Mouse (Mus musculus) forebrain, embryonic 14.5 days (tissue): ENCODE measurements around the gene Heatr6. TPM values are rescaled to one million over a fixed set of nuclear protein-coding genes. Genes with fewer than 3 reads are reported as not detected.

Experiments used
- ATAC-seq: fragments of 200-750 bp; cut with Nextera tagmentation; 2 replicates; pipeline ENCODE4 v1.8.0; 2017; ENCODE audit warnings: mild to moderate bottlenecking, moderate library complexity
- DNase-seq: peaks from one replicate; pipeline ENCODE4 v3.0.0-alpha.2; 2015; ENCODE audit warnings: low spot score
- H3K27ac ChIP-seq: fragments of 300-500 bp; sonication (generic); 2 replicates; pipeline ENCODE4 v1.5.1; 2014; ENCODE audit warnings: low read depth, mild to moderate bottlenecking, control low read depth, low read length, moderate library complexity
- H3K27me3 ChIP-seq: fragments of 300-500 bp; sonication (generic); replicated peaks from 2 replicates; pipeline ENCODE4 v1.6.1; 2014; ENCODE audit warnings: low read length, control low read depth, mixed read lengths; ENCODE audit not compliant: control insufficient read depth, insufficient read depth
- H3K36me3 ChIP-seq: fragments of 300-500 bp; sonication (generic); 2 replicates; pipeline ENCODE4 v1.6.1; 2014; ENCODE audit warnings: low read length, control low read depth; ENCODE audit not compliant: control insufficient read depth, insufficient read depth
- H3K4me1 ChIP-seq: fragments of 300-500 bp; sonication (generic); 2 replicates; pipeline ENCODE4 v1.6.1; 2014; ENCODE audit warnings: antibody characterized with exemption, low read length, control low read depth; ENCODE audit not compliant: control insufficient read depth, insufficient read depth
- H3K4me2 ChIP-seq: fragments of 300-500 bp; sonication (generic); 2 replicates; pipeline ENCODE4 v1.6.1; 2014; ENCODE audit warnings: mild to moderate bottlenecking, control low read depth, low read length
- H3K4me3 ChIP-seq: fragments of 300-500 bp; sonication (generic); 2 replicates; pipeline ENCODE4 v1.5.1; 2014; ENCODE audit warnings: low read depth, low read length, control low read depth
- H3K9ac ChIP-seq: fragments of 300-500 bp; sonication (generic); 2 replicates; pipeline ENCODE4 v1.6.1; 2014; ENCODE audit warnings: mild to moderate bottlenecking, low read length, control low read depth, moderate library complexity
- H3K9me3 ChIP-seq: fragments of 300-500 bp; sonication (generic); replicated peaks from 2 replicates; pipeline ENCODE4 v1.6.1; 2016; ENCODE audit warnings: low read length, control low read depth, mixed read lengths; ENCODE audit not compliant: control insufficient read depth
- WGBS: fragments of 180-500 bp; shearing (Covaris S2); extraction: QIAGEN DNeasy Blood & Tissue Kit; methylation state at CpG from one replicate; pipeline ENCODE4 v1.1.7; 2014; 5-methylcytosine and 5-hydroxymethylcytosine counted together
- polyA plus RNA-seq: library from polyadenylated mRNA; unstranded; fragments of >200 nt; fragmentation: Nextera tagmentation; extraction: Ambion mirVana; gene quantifications from 2 replicates; pipeline ENCODE4 v1.2.1, GENCODE M21; 2014

Heatr6 gene
- polyA plus RNA-seq = 27.8 and 29.7 TPM in 2 replicates

DNA sequence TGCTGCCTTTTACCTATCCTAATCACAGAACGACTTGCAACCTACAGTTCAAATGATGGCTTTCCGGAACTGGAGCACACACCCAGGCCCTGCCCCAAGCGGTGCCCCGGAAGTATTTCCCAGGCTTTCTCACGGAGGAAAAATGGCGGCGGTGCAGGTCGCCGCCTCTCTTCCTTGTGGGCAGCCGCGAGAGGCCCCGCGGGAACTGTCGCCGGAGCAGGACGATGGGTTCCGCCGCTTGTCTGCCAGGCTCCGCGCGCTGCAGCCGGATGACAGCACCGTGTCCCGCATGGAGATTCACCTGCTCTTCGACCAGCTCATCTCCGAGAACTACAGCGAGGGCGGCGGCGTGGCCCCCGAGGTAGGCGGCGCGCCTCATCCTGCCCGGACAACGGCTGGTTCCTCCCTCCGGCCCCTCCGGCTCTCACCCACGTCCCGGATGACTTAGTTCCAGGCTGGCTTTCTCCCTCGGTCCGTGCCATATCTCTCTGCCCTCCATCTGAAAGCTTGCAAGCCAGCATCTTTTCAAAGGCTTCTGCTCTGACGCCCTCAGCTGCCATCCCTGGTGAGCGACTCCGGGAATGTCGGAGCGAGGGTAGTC lies at the start of gene Heatr6:
Gene Heatr6 (plus strand): TSS at position 116 of the 601 bp plus-strand sequence.
- peak; percentile 98 for ATAC-seq

DNA sequence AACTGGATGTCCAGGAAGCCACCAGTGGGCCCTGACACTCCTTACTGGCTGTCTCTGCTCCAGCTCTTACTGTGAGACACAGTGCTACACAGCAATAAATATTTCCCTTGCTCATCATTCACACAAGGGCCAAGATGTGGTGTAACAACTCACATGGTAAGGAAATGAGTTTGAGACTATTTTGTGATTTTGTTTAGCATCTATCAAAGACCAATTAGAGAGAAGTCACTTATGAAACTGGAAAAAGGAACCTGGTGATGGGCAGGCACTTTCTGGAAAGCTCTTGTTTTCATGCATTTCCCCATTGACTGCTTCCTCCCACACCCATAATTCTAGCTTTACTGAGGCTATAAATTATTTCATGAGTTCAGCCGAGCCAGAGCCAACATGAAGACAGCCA lies 49.8 kb upstream of the Heatr6 start, which contains the start of gene Wfdc17:
Gene Wfdc17 (plus strand): TSS at position 287 of the 400 bp plus-strand sequence.
- H3K4me1 ChIP-seq = no peaks in the 10 kb centered on the region
- no peaks in the 10 kb centered on the region for H3K27me3 ChIP-seq
- H3K27ac ChIP-seq = no peak within 1 kb of the TSS
- WGBS = 76% methylated on average over 1 of the region's 1 CpGs
- no peak for DNase-seq
- no peak within 1 kb of the TSS for H3K9ac ChIP-seq
- ATAC-seq = no peak
- H3K4me2 ChIP-seq = no peak within 1 kb of the TSS
- H3K4me3 ChIP-seq = no peak within 1 kb of the TSS
- no peaks in the 10 kb centered on the region for H3K9me3 ChIP-seq
- no peaks in the 10 kb centered on the region for H3K36me3 ChIP-seq

More for the DNA sequence above, at the start of gene Heatr6:
- Histone ChIP-seq H3K4me2 (peak within 1 kb of the TSS; percentile 73), H3K4me3 (peak within 1 kb of the TSS; percentile 85), H3K36me3 (peaks cover 30% of the 10 kb centered on the region), H3K4me1 (peaks cover 12% of the 10 kb centered on the region), H3K27me3 (no peaks in the 10 kb centered on the region), H3K27ac (peak within 1 kb of the TSS; percentile 90), H3K9me3 (no peaks in the 10 kb centered on the region), H3K9ac (peak within 1 kb of the TSS; percentile 88)
- DNase-seq = peak; percentile 96
- under 1% methylated on average over 45 of the region's 47 CpGs for WGBS

DNA sequence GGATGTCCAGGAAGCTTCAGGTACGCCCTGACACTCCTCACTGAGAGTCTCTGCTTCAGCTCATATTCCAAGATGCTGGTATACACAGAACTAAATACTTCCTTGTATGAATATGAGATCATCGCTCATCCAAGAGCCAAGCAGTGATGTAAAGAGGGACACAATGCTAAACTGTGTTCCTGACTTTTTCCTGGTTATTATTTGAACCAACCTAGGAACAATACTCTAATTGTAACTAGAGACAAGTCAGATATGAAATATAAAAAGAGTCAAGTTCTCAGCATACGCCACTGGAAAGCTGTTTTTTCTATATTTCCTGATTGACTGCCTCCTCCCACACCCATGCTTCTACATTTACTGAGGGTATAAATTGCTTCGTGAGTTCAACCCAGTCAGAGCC lies 44.8 kb upstream of the Heatr6 start, which contains the start of gene Wfdc18:
Gene Wfdc18 (plus strand): TSS at position 301 of the 400 bp plus-strand sequence.
- WGBS = 71% methylated on average over 4 of the region's 4 CpGs
- Histone ChIP-seq H3K9ac (no peak within 1 kb of the TSS), H3K4me2 (no peak within 1 kb of the TSS), H3K9me3 (no peaks in the 10 kb centered on the region), H3K4me1 (no peaks in the 10 kb centered on the region), H3K36me3 (no peaks in the 10 kb centered on the region), H3K27ac (no peak within 1 kb of the TSS), H3K4me3 (no peak within 1 kb of the TSS), H3K27me3 (no peaks in the 10 kb centered on the region)
- ATAC-seq = no peak
- no peak for DNase-seq

DNA sequence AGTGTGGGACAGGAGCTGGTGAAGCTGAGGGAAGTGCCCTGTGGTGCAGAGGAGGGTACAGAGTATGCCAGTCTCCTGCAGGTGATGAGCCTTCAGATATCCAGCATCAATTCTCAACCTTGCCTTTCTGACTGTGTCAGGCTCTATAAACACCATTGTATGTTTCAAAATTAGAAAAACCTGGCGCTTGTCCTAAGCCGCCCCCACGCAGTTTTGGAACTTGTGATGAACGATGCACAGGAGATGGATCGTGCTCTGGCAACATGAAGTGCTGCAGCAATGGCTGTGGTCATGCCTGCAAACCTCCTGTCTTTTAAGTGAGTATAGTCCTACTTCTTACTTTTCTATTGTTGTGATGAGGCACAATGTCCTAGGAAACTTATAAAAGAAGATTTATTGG lies 43.8 kb upstream of the Heatr6 start:
- H3K4me3 ChIP-seq = no peak overlapping the region
- H3K36me3 ChIP-seq = no peaks in the 10 kb centered on the region
- no peaks in the 10 kb centered on the region for H3K4me1 ChIP-seq
- no peaks in the 10 kb centered on the region for H3K9me3 ChIP-seq
- H3K27ac ChIP-seq = no peak overlapping the region
- no peak for DNase-seq
- no peaks in the 10 kb centered on the region for H3K27me3 ChIP-seq
- 92% methylated on average over 5 of the region's 5 CpGs for WGBS
- H3K9ac ChIP-seq = no peak overlapping the region
- H3K4me2 ChIP-seq = no peak overlapping the region
- no peak for ATAC-seq

DNA sequence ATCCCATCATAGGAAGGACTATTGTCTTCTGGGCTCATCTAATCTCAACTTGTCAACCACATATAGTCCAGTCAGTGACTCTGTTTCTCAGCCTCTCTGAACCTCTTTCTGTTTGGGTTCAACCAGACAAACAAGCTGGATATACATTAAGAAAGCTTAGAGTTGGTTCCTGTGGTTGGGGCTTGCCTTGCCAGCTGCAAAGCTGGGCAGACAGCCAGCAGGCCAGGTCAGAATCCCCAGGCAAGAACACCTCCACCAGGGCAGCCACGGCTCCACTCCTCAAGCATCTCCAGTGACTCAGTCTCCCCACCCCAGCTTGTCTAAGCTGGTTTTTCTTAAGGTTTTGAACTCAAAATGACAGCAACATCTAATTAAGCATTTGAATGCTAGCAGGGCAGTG lies 40.8 kb upstream of the Heatr6 start:
- ATAC-seq = no peak
- Histone ChIP-seq H3K9ac (no peak overlapping the region), H3K36me3 (no peaks in the 10 kb centered on the region), H3K4me1 (no peaks in the 10 kb centered on the region), H3K4me3 (no peak overlapping the region), H3K4me2 (no peak overlapping the region), H3K27me3 (no peaks in the 10 kb centered on the region), H3K9me3 (no peaks in the 10 kb centered on the region), H3K27ac (no peak overlapping the region)
- WGBS = 90% methylated on average over 1 of the region's 1 CpGs
- no peak for DNase-seq

DNA sequence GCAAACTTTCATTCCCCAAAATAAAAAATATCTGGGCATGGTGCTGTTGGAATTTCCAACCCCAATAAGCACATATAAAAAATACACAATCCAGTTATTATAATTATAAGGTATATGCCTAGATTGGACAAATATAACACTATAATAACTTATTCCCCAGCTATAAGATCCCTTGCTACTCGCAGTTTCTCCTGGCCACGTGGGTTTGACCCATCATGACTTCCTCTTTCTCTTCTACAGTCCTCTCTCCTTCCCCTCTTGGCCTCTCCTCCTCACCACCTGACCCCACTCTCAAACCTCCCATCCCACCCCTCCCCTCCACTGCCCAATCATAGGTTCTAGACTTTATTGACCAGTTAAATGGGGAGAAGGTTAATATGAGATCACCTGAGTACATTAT lies 39.6 kb upstream of the Heatr6 start:
- Histone ChIP-seq H3K9ac (no peak overlapping the region), H3K4me2 (no peak overlapping the region), H3K4me1 (no peaks in the 10 kb centered on the region), H3K36me3 (no peaks in the 10 kb centered on the region), H3K27ac (no peak overlapping the region), H3K27me3 (no peaks in the 10 kb centered on the region), H3K4me3 (no peak overlapping the region), H3K9me3 (no peaks in the 10 kb centered on the region)
- no peak for DNase-seq
- no peak for ATAC-seq
- WGBS = 82% methylated on average over 2 of the region's 2 CpGs

DNA sequence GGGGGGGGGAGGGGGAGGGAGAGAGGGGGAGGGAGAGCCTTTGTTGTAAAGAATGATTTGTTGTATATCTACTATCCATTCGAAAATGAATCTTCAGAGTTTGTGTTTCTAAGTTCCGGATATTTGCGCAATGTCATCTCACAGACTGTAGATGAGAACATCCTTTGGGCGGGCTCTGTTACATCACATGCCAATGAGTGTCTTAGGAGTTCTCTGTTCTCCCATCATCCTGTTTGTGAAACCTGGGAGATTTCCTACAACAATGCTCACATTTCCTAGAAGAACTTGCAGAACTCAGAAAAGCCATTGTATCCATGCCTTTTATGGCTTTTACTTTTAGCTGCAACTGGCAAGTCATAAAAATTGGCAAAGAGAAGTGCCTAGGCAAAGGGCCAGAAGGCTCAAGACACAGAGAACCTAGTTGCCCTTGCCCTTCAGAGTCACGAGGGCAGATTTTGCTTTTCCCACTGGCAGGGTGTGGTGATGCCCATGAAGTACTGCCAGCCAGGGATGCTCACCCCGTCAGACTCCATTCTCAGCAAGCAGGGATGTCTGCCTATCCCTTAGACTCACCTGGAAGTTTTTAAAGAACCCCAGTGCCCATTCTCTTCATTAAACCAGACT lies 36.3 kb upstream of the Heatr6 start:
- Histone ChIP-seq H3K27ac (no peak overlapping the region), H3K9me3 (no peaks in the 10 kb centered on the region)
- 92% methylated on average over 6 of the region's 6 CpGs for WGBS

DNA sequence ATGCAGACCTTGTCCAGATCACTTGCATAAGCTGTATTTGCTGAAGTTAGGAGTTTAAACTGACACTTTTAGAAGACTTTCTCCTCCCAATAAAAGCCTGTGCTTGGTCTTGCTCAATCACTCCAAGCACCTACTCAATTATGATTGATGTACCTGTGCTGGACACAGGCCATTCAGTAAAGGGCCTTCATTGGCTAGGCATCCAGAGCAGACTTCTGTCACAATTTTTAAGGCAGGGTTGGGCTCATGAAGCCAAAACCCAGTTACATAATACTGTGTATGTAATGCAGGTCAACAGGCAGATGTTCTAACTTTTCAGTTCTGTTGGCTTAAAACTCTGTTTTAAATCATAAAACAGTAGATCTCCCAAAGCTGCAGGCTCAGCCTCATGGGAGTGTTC lies 32.7 kb upstream of the Heatr6 start:
- Histone ChIP-seq H3K9ac (no peak overlapping the region), H3K27me3 (no peaks in the 10 kb centered on the region), H3K4me2 (no peak overlapping the region), H3K4me1 (no peaks in the 10 kb centered on the region), H3K9me3 (no peaks in the 10 kb centered on the region), H3K36me3 (no peaks in the 10 kb centered on the region), H3K27ac (no peak overlapping the region), H3K4me3 (no peak overlapping the region)
- ATAC-seq (no peak), DNase-seq (no peak)

More for the DNA sequence above, 36.3 kb upstream of the Heatr6 start:
- H3K36me3 ChIP-seq = no peaks in the 10 kb centered on the region
- ATAC-seq = no peak
- H3K4me3 ChIP-seq = no peak overlapping the region
- H3K4me1 ChIP-seq = no peaks in the 10 kb centered on the region
- no peak overlapping the region for H3K4me2 ChIP-seq
- no peaks in the 10 kb centered on the region for H3K27me3 ChIP-seq
- H3K9ac ChIP-seq = no peak overlapping the region
- no peak for DNase-seq

DNA sequence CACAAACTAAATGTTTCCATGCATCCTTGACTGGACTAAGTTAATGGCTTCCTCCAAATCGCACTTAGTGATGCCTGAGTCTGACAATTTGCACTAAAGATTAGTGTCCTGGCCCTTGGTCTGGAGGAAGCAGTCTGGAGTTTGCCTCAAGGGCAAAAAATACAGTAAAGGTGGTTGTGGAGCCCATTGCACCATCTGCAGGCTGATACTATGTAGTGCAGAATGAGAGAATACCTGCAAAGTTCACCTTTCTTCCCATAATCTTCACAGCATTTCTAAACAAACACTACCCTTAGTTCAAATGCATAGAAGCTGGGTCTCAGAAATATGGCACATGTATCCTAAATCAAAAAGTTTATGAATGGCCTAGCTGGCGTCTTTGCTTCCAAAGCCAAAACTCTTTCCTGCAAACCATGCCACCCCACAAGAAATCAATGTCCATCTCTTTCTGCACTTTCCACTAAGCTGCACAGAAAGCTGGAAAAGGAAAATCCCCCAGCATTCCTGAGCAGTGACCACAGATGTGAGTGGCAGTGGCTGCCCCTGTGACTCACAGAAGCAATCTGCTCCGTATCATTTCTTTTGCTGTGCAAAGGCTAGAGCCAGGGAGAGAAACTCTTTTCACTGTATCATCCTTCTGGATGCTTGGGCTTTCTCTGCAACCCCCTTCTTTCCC lies 24.6 kb upstream of the Heatr6 start:
- no peak for DNase-seq
- H3K4me1 ChIP-seq = no peaks in the 10 kb centered on the region

More for the DNA sequence above, 24.6 kb upstream of the Heatr6 start:
- Histone ChIP-seq H3K4me2 (no peak overlapping the region), H3K36me3 (no peaks in the 10 kb centered on the region), H3K27me3 (no peaks in the 10 kb centered on the region), H3K9ac (no peak overlapping the region), H3K27ac (no peak overlapping the region), H3K9me3 (0 out of 2 replicates have a peak, but pooled peaks cover 2% of the 10 kb centered on the region), H3K4me3 (no peak overlapping the region)
- no peak for ATAC-seq
- WGBS = 73% methylated on average over 3 of the region's 3 CpGs
